Mouse (Mus musculus) heart, embryonic 13.5 days (tissue): ENCODE measurements around the gene Tmem181a. TPM values are rescaled to one million over a fixed set of nuclear protein-coding genes. Genes with fewer than 3 reads are reported as not detected.
"Not testable (repeated sequence)": the region's sequence is repeated elsewhere in the genome, so short reads cannot be mapped to it uniquely, and the experiment has no call there.

ENCODE experiments used
- ATAC-seq: fragments of 200-750 bp; cut with Nextera tagmentation; 2 replicates; pipeline ENCODE4 v1.8.0; 2017; ENCODE audit warnings: moderate TSS enrichment; ENCODE audit not compliant: insufficient number of reproducible peaks, low FRiP score, low TSS enrichment; ENCODE audit errors: extremely low read depth
- H3K27ac ChIP-seq: fragments of 300-500 bp; sonication (generic); replicated peaks from 2 replicates; pipeline ENCODE4 v1.5.1; 2015; ENCODE audit warnings: moderate library complexity, mild to moderate bottlenecking, inconsistent platforms
- H3K27me3 ChIP-seq: fragments of 300-500 bp; sonication (generic); replicated peaks from 2 replicates; pipeline ENCODE4 v1.6.1; 2015; ENCODE audit warnings: mild to moderate bottlenecking, inconsistent platforms
- H3K36me3 ChIP-seq: fragments of 300-500 bp; sonication (generic); 2 replicates; pipeline ENCODE4 v1.6.1; 2015; ENCODE audit warnings: mild to moderate bottlenecking, inconsistent platforms
- H3K4me1 ChIP-seq: fragments of 300-500 bp; sonication (generic); 2 replicates; pipeline ENCODE4 v1.6.1; 2015; ENCODE audit warnings: inconsistent platforms
- H3K4me2 ChIP-seq: fragments of 300-500 bp; sonication (generic); 2 replicates; pipeline ENCODE4 v1.6.1; 2015; ENCODE audit warnings: inconsistent platforms, mild to moderate bottlenecking, moderate library complexity
- H3K4me3 ChIP-seq: fragments of 300-500 bp; sonication (generic); 2 replicates; pipeline ENCODE4 v1.5.1; 2015; ENCODE audit warnings: moderate library complexity, mild to moderate bottlenecking, inconsistent platforms
- H3K9ac ChIP-seq: fragments of 300-500 bp; sonication (generic); 2 replicates; pipeline ENCODE4 v1.6.1; 2015; ENCODE audit warnings: inconsistent platforms, mild to moderate bottlenecking, moderate library complexity
- H3K9me3 ChIP-seq: fragments of 300-500 bp; sonication (generic); 2 replicates; pipeline ENCODE4 v1.6.1; 2016; ENCODE audit warnings: inconsistent platforms
- WGBS: fragments of 180-500 bp; shearing (Covaris S2); methylation state at CpG from one replicate; pipeline ENCODE4 v1.1.7; 2015; ENCODE audit warnings: mixed read lengths; 5-methylcytosine and 5-hydroxymethylcytosine counted together
- polyA plus RNA-seq: library from polyadenylated mRNA; unstranded; fragments of >200 nt; fragmentation: Nextera tagmentation; extraction: Ambion mirVana; gene quantifications from 2 replicates; pipeline ENCODE4 v1.2.1, GENCODE M21; 2015

Gene Tmem181a
- polyA plus RNA-seq, 1 experiment from 2014 or later: 15.4 TPM

DNA sequence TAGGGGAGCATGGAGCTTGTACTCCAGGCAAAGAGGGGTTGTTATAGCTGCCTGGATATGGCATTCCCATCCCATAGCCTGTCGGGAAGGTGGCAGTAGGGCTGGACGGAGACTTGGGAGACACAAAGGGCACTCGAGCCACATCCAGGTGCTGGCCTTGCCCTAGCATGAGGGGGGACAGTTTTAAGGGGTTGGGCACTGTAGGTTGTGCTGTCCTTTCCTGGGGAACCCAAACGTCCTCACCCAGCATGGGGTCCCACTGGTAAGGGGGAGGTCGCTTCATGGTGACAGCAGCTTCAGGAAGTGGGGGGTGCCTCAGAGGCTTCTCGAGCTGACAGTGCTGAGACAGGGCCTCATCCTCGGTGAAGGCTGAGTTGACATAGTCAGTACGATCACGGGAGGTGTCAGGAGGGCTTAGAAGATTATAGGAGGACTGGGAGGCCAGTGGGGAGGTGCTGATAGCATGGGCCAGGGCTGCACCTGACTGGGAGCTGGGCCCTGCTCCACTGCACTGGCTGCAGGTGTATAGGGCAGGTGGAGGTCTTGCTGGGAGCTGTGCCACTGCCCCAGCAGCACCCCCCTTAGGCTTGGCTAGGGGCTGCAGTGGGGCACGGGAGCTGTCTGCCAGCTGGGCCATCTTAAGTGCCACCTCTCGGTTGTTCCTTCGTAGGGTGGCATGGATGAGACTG lies 86.1 kb downstream of the Tmem181a start:
- not testable (repeated sequence) for H3K4me3 ChIP-seq, H3K9ac ChIP-seq
- WGBS: no CpG with 5 or more reads among the region's 12 CpGs

DNA sequence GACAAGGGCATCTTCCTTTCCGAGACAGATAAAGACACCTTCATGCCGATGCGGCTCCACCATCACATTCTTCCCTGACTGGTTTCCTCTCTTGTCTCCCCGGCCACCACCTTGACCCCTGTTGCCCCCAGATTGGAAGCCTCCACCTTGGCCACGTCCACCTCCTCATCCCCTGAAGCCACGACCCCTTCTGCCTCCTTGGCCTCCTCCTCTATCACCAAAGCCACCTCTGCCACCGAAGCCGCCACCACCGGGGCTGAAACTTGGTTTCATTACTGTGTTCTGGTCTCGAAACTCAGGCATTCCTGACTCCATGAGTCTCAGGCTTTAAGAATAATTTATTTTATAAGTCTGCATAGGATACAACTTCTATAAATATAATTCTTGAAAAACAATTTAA lies 98.6 kb downstream of the Tmem181a start:
- not testable (repeated sequence) for H3K9me3 ChIP-seq, H3K4me1 ChIP-seq, H3K36me3 ChIP-seq, H3K4me2 ChIP-seq, H3K27ac ChIP-seq, H3K9ac ChIP-seq, H3K4me3 ChIP-seq, H3K27me3 ChIP-seq, ATAC-seq
- 74% methylated on average over 10 of the region's 10 CpGs for WGBS

More for the DNA sequence above, 86.1 kb downstream of the Tmem181a start:
- H3K27me3 ChIP-seq, ATAC-seq, H3K36me3 ChIP-seq, H3K9me3 ChIP-seq, H3K4me1 ChIP-seq, H3K27ac ChIP-seq, H3K4me2 ChIP-seq: not testable (repeated sequence)

Other genes with a start within 250 kb of the Tmem181a start
- 5.1 and 5.6 TPM in 2 replicates for gene Serac1, start 177.1 kb upstream of the Tmem181a start, polyA plus RNA-seq
- 126 and 154 TPM in 2 replicates for gene Gtf2h5, start 177.1 kb upstream of the Tmem181a start, polyA plus RNA-seq
- 60.6 and 68.2 TPM in 2 replicates for gene Tulp4, start 150.4 kb upstream of the Tmem181a start, polyA plus RNA-seq
- 11.3 and 13.4 TPM in 2 replicates for gene Dynlt1a, start 60.6 kb downstream of the Tmem181a start, polyA plus RNA-seq
- 393 and 431 TPM in 2 replicates for gene Dynlt1b, start 173.3 kb downstream of the Tmem181a start, polyA plus RNA-seq